Mouse (Mus musculus) testis, adult 2 months (tissue): ENCODE data around the gene Cetn3.

ENCODE experiments used
- CTCF ChIP-seq: fragments of 200-500 bp; IDR thresholded peaks from 2 replicates; pipeline ENCODE4 v1.5.1; 2012; ENCODE audit warnings: low read depth, mild to moderate bottlenecking, inconsistent platforms, low read length, moderate library complexity; ENCODE audit not compliant: control insufficient read depth, insufficient read depth, insufficient replicate concordance
- POLR2A ChIP-seq: fragments of 200-500 bp; IDR thresholded peaks from 2 replicates; pipeline ENCODE4 v1.6.1; 2012; ENCODE audit warnings: low read depth, mild to moderate bottlenecking, inconsistent platforms, low read length, moderate library complexity; ENCODE audit not compliant: control insufficient read depth

DNA sequence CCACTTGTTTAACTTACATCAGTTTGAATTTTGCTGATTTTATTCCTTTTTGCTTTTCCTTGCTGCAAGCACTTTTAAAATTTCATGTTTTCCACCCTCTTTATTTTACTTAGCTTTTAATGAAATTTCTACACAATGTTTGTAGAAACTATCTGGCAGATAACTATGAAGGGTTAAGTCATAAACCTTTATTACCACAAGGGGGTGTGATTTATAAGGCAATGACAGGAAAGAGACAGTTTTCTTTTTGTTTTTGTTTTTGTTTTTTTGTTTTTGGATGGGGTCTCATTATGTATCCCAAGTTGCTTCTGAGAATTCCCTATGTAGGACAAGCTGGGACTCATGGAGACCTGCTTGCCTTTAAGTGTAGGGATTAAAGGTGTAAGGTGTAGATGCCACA is 39.9 kb downstream of the Cetn3 start:
- TF ChIP-seq CTCF = no peak
- no peak for TF ChIP-seq POLR2A
